Mouse (Mus musculus) spleen, postnatal 10 days (tissue): ENCODE measurements around the gene Gm29427.

Experiments used
- DNase-seq, 2 experiments: peaks; one replicate each; pipeline ENCODE4 v3.0.0; 2021 to 2022; ENCODE audit warnings: low spot score in 2 of 2

The Gm29427 gene

GRCm38 (mm10) chr1:130715561-130716217, at the start of gene Gm29427:
Gm29427 (minus strand) TSS chr1:130715799.
- DNase-seq, result peak; percentile 95 to 98

GRCm38 (mm10) chr1:130764027-130764461, 48.4 kb upstream of the Gm29427 start:
- DNase-seq, result no peak

GRCm38 (mm10) chr1:130762045-130762760, 46.6 kb upstream of the Gm29427 start:
- DNase-seq, result no peak

GRCm38 (mm10) chr1:130761597-130761996, 46.0 kb upstream of the Gm29427 start:
- DNase-seq, result no peak

GRCm38 (mm10) chr1:130759689-130760088, 44.1 kb upstream of the Gm29427 start:
- no peak for DNase-seq

DNA sequence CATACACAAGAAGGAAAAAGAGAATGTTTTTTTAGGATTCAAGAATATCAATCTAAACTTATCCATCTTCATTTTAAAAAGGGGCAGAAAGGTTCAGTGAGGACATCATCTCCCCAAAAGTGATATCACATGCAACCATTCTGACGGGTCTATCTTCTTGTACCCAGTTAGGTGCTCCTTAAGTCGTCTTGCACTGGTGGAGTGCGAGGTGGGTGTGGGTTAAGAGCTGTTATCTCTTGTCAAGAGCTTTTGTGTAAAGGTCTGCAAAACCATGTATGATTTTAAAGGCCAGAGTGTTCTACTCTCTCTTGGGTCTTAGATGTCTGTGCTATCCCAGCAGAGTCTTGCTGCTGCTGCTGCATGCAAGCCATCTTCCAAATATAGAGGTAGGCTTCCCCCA, 31.2 kb upstream of the Gm29427 start:
- DNase-seq, result no peak

DNA sequence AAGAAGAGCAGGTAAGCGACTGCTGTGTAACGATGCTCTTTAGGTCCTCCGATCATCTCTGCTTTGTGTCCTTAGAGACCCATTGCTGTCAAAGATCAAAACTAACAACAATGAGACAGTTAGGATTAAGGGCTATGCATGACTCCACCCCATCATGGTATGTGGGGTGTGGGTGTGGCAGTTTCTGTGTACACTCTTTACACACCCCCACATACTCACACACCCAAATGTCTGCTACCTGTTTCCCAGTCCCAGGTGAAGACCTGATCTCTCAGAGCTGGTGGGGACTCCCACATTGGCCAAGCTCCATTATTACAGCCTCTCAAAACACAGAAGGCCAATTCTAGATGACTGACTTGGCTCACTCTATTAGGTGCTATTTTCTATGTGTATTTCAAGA, 30.0 kb upstream of the Gm29427 start:
- DNase-seq, result no peak

- no peak for DNase-seq
Observed at GRCm38 (mm10) chr1:130744961-130745360, 29.4 kb upstream of the Gm29427 start.

DNA sequence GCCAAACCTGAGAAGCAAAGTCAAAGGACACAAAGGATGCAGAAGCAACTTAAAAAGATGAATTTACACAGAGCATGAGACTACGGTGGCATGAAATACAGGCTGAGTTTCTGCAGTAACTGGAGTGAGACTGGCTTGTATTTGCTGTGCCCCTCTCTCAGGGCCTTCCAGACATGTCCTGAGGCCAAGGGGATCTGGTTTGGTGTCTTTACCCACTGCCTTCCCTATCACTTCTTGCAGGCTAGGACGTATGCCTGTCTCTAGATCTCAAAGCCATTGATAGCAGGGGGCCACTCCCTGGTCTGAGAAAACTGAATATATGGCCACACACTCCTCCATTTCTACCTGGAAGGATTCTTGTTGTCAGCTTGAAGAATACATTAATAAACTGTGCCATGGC, 28.6 kb upstream of the Gm29427 start:
- DNase-seq, result no peak

DNA sequence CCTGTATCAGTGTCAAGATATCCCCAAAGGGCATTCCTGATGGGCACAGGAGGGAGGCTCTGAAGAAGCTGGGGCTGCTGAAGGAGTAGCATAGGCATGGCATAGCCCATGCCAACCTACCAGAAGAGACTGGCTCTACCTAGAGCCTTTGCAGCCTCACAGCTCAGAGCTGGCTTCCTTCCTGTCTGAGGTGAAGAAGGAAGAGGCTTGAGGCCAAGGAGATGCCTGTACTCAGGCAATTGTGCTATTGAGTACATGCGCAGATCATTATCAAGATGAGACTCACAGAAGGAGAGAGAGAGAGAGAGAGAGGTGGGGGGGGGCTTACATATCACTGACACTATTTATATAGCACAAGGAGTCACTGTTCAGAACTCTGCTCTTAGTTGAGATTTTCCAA, 28.2 kb upstream of the Gm29427 start:
- DNase-seq, result no peak

- DNase-seq, result no peak
Observed at GRCm38 (mm10) chr1:130742201-130742600, 26.6 kb upstream of the Gm29427 start.

DNA sequence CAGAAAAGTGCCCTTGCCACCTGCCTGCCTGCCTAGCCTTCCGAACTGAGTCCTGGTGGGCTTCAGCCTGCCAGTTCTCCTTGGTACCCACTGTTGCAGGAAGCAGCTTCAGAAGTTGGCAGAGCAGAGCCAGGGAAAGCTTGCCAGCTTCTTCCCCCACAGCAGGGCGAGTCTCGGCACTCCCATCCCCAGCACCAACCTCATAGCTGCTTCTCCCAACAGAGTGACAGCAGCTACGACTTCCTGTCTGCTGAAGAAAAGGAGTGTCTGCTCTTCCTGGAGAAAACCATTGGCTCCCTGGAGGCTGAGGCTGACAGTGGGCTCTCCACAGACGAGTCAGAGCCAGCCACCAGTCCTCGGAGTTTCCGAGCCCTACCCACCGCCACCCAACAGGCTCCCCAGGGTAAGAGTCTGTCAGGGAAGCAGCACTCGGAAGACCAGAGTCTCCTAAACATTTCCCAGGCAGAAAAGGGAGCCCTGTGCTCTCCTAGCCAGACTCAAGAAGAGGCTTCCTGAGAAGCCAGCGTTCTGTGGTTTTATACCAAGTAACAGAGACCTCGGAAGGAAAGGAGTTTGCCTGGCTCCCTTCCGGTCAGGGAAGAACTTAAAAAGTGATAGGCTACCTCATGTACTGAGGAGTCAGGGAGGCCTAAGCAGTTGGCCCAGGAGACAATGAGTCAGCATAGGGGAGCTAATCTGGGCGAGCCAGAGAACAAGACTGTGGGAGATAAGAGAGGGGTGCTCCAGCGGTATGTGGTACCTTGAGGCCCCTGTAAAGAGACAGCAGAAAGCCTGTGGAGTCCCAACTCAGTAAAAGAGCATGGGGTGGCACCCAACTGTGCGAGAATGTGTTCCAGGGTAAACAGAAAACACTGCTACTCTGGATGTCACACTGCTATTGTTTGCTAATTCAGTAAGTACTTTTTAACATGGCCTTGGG, 25.5 kb upstream of the Gm29427 start:
- DNase-seq, result peak; percentile 75 to 76

GRCm38 (mm10) chr1:130740227-130740648, 24.6 kb upstream of the Gm29427 start:
- DNase-seq, result peak; percentile 54 to 62

DNA sequence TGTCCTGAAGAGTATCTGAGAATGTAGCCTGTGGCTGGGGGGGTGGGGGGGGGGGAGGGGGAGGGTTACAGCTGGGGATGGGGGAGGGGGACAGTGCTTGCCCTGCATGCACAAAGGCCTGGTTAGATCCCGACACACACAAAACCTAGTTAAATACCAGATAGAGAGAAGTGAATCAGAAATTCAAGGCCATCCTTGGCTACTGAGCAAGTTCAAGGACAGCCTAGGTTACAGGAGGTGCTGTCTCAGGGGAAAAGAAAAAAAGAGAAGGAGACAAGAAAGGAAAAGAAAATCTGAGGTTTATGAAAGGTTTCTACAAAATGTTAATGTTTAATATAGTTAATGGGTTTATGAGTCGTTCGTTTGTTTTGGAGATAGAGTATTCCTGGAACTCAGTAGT, 24.0 kb upstream of the Gm29427 start:
- DNase-seq, result no peak

- DNase-seq, result no peak
Observed at GRCm38 (mm10) chr1:130738551-130739106, 23.0 kb upstream of the Gm29427 start.

DNA sequence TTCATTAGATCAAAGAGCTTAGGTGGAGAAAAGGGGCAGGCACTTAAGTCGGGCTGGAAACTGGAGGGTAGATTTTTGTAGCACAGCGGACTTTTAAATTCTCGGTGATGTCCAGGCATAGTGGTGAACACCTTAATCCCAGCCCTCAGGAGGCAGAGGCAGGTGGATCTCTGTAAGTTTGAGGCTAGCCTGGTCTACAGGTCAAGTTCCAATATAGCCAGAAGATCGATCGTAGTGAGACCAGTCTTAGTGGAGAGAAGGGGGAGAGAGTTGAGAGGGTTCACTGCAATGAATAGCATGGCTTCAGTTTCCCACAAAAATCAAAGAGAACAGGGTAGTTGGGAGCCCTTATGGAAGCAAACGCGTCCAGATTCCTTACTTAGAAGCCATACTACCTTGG, 22.3 kb upstream of the Gm29427 start:
- DNase-seq, result no peak

DNA sequence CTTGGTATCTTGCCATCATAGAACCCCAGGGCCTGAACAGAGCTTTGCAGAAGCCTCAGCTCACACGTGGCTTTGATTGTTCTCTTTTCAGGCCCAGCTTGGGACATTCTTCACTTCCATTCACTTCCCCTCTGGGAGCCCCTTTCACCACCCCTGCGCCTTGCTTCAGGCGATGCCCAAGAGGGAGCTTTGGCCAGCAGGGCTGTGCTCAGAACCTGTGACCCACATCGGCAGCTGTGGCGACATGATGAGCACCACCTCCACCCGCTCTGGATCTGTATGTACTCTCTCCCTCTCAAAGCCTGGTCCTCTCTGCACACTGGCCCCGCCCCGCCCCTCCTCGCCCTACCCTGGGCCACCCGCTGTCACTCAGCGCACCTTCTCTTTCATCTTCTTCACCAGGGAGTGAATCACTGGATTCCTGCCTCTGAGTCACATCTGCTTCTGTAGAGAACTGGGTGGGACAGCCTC, 21.8 kb upstream of the Gm29427 start:
- DNase-seq, result no peak

DNA sequence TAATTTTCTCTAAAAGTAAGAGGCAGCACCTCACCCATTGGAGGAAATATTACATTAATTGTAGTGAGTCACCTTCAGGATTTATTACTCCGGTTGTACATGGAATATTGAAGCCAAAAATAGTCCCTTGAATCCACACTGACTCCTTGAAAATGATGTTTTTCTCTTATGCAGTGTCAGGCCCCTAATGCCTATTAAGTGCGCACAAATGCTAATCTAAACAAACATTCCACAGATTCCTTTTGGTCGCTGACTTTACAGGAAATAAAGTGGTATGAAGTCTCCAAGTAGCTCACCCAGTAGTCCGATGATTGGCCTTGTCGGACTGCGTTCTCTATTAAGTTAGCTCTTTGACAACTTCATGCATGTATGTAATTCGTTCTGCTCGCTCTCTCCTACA, 19.3 kb upstream of the Gm29427 start:
- DNase-seq, result no peak

DNA sequence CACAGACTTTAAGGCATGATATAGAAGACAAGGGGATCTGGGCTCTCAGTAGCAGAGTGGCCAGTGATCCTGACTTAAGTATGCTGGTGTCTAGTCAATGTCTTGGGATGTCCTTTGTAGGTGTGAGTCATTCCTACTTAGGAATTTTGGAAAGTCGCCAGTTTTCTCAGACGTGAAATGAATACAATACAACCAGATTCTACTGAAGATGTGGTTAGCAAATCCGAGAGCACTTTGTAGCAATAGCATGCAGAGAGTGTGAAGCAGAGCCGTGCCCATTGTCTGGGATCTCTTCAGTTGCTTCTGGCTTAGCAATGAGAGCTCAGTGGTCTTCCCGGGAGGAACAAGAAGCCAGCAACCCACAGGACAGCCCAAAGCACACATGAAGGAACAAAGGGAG, 18.9 kb upstream of the Gm29427 start:
- no peak for DNase-seq

- no peak for DNase-seq
Observed at GRCm38 (mm10) chr1:130733671-130734070, 18.1 kb upstream of the Gm29427 start.

- DNase-seq, result no peak
Observed at GRCm38 (mm10) chr1:130732706-130733658, 17.4 kb upstream of the Gm29427 start.
